Mouse (Mus musculus): ENCODE results near the gene Jazf1. TPM values are rescaled to one million over a fixed set of nuclear protein-coding genes. Genes with fewer than 3 reads are reported as not detected.
A peak's percentile ranks its signal among the peaks of the same experiment; 100 is the strongest.

Gene Jazf1
- polyA plus RNA-seq, 2 experiments = 0.71 to 1.2 TPM

DNA sequence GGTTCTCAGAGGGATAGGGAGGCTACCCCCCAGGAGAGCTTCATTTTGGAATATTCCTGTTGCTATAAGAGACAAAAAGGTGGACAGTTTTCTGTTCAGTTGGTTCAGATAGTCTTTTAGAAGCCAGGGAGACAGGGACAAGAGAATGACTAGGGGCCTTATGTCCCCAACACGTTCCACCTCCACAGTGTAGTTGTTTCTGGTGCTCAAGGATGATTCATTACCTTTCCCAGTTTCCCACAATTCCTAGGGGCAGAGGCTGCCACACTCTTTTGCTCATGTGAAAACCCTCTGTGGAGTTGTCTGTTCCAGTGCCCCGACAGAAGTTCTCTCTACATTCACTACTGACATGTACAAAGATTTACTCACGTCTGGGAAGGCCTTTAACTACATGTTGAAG, 223.7 kb downstream of the Jazf1 start:
- 55% methylated on average over 3 of the region's 3 CpGs for WGBS (ENCODE audit: insufficient replicate concordance)
- H3K4me2 ChIP-seq (ENCODE audit: low read depth) = no peak overlapping the region
- no peak overlapping the region for H3K4me3 ChIP-seq (ENCODE audit: insufficient read depth in 1 of 2, low read depth in 2 of 2, low read length in 2 of 2)

DNA sequence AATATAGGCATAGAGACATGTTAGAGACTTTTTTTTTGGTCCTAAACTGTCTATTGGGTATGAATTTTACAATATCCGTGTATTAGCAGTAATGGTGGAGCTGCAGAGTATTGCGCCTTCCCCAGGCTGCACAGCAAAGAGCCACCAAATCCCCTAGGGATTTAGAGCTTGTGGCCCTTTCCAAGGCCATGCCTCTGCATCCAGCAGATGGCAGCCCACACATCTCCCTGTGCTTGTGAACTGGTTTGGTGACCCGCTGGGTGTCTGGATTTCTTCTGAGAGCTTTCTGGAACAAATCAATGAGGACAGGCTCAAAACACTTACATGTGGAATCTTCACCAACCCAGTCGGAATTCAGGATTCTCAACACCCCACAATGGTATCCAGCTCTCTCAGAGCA, 225.4 kb downstream of the Jazf1 start:
- peak; percentile 46 for TF ChIP-seq CTCF (IDR thresholded peaks at IDR 0.05; ENCODE audit: low read depth)
- no peak for TF ChIP-seq EP300 (IDR thresholded peaks at IDR 0.05; ENCODE audit: low read depth)
- Histone ChIP-seq H3K4me1 (replicated peaks; ENCODE audit: control insufficient read depth in 2 of 2, insufficient read depth in 2 of 2, low read length in 1 of 2) (no peaks in the 10 kb centered on the region), H3K9ac (replicated peaks) (no peak overlapping the region), H3K27me3 (ENCODE audit: control insufficient read depth, insufficient read depth, low read length) (no peaks in the 10 kb centered on the region), H3K36me3 (replicated peaks; ENCODE audit: control insufficient read depth, insufficient read depth, low read depth) (no peaks in the 10 kb centered on the region), H3K9me3 (ENCODE audit: control insufficient read depth, low read length) (no peaks in the 10 kb centered on the region), H3K27ac (no peak overlapping the region), H3K4me3 (ENCODE audit: insufficient read depth in 1 of 2, low read depth in 2 of 2, low read length in 2 of 2) (no peak overlapping the region), H3K4me2 (ENCODE audit: low read depth) (no peak overlapping the region)
- WGBS (ENCODE audit: insufficient replicate concordance) = 50% methylated on average over 4 of the region's 4 CpGs
- ATAC-seq (ENCODE audit: insufficient read depth) (no peak), DNase-seq (ENCODE audit: low read depth in 3 of 3, low spot score in 3 of 3) (no peak)

More for the DNA sequence above, 223.7 kb downstream of the Jazf1 start:
- H3K27me3 ChIP-seq (ENCODE audit: control insufficient read depth, insufficient read depth, low read length) = no peaks in the 10 kb centered on the region
- ATAC-seq (ENCODE audit: insufficient read depth) = no peak
- no peaks in the 10 kb centered on the region for H3K4me1 ChIP-seq (replicated peaks; ENCODE audit: control insufficient read depth in 2 of 2, insufficient read depth in 2 of 2, low read length in 1 of 2)
- no peak overlapping the region for H3K9ac ChIP-seq (replicated peaks)
- DNase-seq (ENCODE audit: low read depth in 3 of 3, low spot score in 3 of 3) = no peak
- no peak overlapping the region for H3K27ac ChIP-seq
- no peaks in the 10 kb centered on the region for H3K36me3 ChIP-seq (replicated peaks; ENCODE audit: control insufficient read depth, insufficient read depth, low read depth)
- no peak for TF ChIP-seq CTCF (IDR thresholded peaks at IDR 0.05; ENCODE audit: low read depth)
- no peak for TF ChIP-seq EP300 (IDR thresholded peaks at IDR 0.05; ENCODE audit: low read depth)
- H3K9me3 ChIP-seq (ENCODE audit: control insufficient read depth, low read length) = no peaks in the 10 kb centered on the region

DNA sequence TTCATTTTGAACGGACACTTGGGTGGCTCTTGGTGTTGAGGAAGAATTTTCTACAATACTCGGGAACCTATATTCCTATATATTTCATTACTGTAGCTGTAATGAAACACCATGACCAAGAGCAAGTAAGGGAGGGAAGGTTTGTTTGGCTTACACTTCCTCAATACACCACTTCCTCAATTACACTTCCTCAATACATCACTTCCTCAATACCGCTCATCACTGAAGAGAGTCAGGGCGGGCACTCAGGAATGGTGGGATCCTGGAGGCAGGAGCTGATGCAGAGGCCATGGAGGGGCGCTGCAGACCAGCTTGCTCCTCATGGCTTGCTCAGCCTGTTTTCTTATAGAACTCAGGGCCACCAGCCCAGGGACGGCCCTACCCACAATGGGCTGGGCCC, 225.8 kb downstream of the Jazf1 start:
- ATAC-seq (ENCODE audit: insufficient read depth) = no peak
- DNase-seq (ENCODE audit: low read depth in 3 of 3, low spot score in 3 of 3) = no peak
- Histone ChIP-seq H3K4me3 (ENCODE audit: insufficient read depth in 1 of 2, low read depth in 2 of 2, low read length in 2 of 2) (no peak overlapping the region), H3K4me2 (ENCODE audit: low read depth) (no peak overlapping the region), H3K9me3 (ENCODE audit: control insufficient read depth, low read length) (no peaks in the 10 kb centered on the region), H3K27ac (no peak overlapping the region), H3K4me1 (replicated peaks; ENCODE audit: control insufficient read depth in 2 of 2, insufficient read depth in 2 of 2, low read length in 1 of 2) (no peaks in the 10 kb centered on the region), H3K27me3 (ENCODE audit: control insufficient read depth, insufficient read depth, low read length) (no peaks in the 10 kb centered on the region), H3K36me3 (replicated peaks; ENCODE audit: control insufficient read depth, insufficient read depth, low read depth) (no peaks in the 10 kb centered on the region), H3K9ac (replicated peaks) (no peak overlapping the region)
- TF ChIP-seq EP300 (IDR thresholded peaks at IDR 0.05; ENCODE audit: low read depth) (no peak), CTCF (IDR thresholded peaks at IDR 0.05; ENCODE audit: low read depth) (no peak)
- 36% methylated on average over 6 of the region's 6 CpGs for WGBS (ENCODE audit: insufficient replicate concordance)

DNA sequence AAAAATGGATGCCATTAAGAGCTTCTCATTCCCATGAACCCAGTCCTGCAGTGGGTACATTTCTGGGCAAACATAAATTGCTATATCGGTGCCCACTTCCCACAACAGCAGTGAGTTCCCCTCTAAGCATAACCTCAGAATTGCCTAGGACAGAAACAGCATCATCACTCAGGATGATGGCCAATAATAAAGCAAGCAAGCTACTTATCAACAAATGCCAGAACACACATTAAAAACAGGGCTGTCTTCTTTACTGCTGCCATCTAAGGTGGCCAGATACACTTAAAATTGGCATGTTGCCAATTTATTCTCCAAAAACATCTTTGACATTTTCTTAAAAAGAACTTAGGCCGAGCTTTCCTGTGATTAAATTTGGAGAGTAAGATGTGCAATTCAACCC, 226.8 kb downstream of the Jazf1 start:
- 55% methylated on average over 2 of the region's 2 CpGs for WGBS (ENCODE audit: insufficient replicate concordance)
- no peaks in the 10 kb centered on the region for H3K9me3 ChIP-seq (ENCODE audit: control insufficient read depth, low read length)
- H3K27me3 ChIP-seq (ENCODE audit: control insufficient read depth, insufficient read depth, low read length) = no peaks in the 10 kb centered on the region
- H3K27ac ChIP-seq = no peak overlapping the region
- TF ChIP-seq CTCF (IDR thresholded peaks at IDR 0.05; ENCODE audit: low read depth) = no peak
- no peak for TF ChIP-seq EP300 (IDR thresholded peaks at IDR 0.05; ENCODE audit: low read depth)
- H3K9ac ChIP-seq (replicated peaks) = no peak overlapping the region
- no peak overlapping the region for H3K4me2 ChIP-seq (ENCODE audit: low read depth)
- no peak for DNase-seq (ENCODE audit: low read depth in 3 of 3, low spot score in 3 of 3)
- no peaks in the 10 kb centered on the region for H3K4me1 ChIP-seq (replicated peaks; ENCODE audit: control insufficient read depth in 2 of 2, insufficient read depth in 2 of 2, low read length in 1 of 2)
- no peaks in the 10 kb centered on the region for H3K36me3 ChIP-seq (replicated peaks; ENCODE audit: control insufficient read depth, insufficient read depth, low read depth)
- H3K4me3 ChIP-seq (ENCODE audit: insufficient read depth in 1 of 2, low read depth in 2 of 2, low read length in 2 of 2) = no peak overlapping the region
- no peak for ATAC-seq (ENCODE audit: insufficient read depth)

DNA sequence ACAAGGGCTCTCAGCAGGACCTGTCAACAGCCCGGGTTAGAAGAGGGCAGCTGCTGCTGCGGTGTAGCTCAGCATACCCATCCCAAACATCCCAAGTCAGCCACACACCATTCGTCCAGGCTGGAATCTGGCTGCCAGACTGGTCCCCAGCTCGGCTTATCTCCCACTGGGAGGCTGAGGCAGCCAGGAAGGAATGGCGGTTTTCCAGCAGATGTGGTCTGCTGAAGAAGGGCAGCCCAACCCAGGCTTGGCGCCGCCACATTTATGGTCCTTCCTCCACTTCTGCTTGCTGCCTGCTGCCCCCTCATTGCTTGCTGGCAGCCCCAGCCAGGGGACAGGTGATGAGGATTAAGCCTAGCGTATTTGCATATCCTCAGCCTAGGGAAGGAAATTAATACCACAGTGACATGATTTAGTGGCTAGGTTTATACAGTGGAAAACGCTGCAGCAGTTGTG, 227.8 kb downstream of the Jazf1 start:
- Histone ChIP-seq H3K27ac (no peak overlapping the region), H3K9ac (replicated peaks) (no peak overlapping the region), H3K36me3 (replicated peaks; ENCODE audit: control insufficient read depth, insufficient read depth, low read depth) (no peaks in the 10 kb centered on the region), H3K4me3 (ENCODE audit: insufficient read depth in 1 of 2, low read depth in 2 of 2, low read length in 2 of 2) (no peak overlapping the region), H3K27me3 (ENCODE audit: control insufficient read depth, insufficient read depth, low read length) (no peaks in the 10 kb centered on the region), H3K9me3 (ENCODE audit: control insufficient read depth, low read length) (no peaks in the 10 kb centered on the region), H3K4me2 (ENCODE audit: low read depth) (no peak overlapping the region), H3K4me1 (replicated peaks; ENCODE audit: control insufficient read depth in 2 of 2, insufficient read depth in 2 of 2, low read length in 1 of 2) (no peaks in the 10 kb centered on the region)
- no peak for ATAC-seq (ENCODE audit: insufficient read depth)
- TF ChIP-seq EP300 (IDR thresholded peaks at IDR 0.05; ENCODE audit: low read depth) = no peak
- TF ChIP-seq CTCF (IDR thresholded peaks at IDR 0.05; ENCODE audit: low read depth) = no peak
- WGBS (ENCODE audit: insufficient replicate concordance) = 42% methylated on average over 9 of the region's 9 CpGs
- no peak for DNase-seq (ENCODE audit: low read depth in 3 of 3, low spot score in 3 of 3)

All from liver, embryonic 14.5 days (tissue).